Mouse (Mus musculus) embryonic facial prominence, embryonic 12.5 days (tissue): ENCODE data around the gene Tjp1. TPM values are rescaled to one million over a fixed set of nuclear protein-coding genes. Genes with fewer than 3 reads are reported as not detected.

Experiments used
- ATAC-seq: fragments of 200-750 bp; cut with Nextera tagmentation; 2 replicates; pipeline ENCODE4 v1.8.0; 2017; ENCODE audit not compliant: insufficient number of reproducible peaks, insufficient read depth, low FRiP score, low TSS enrichment
- H3K27ac ChIP-seq: fragments of 300-500 bp; sonication (generic); 2 replicates; pipeline ENCODE4 v1.5.1; 2016; ENCODE audit warnings: mild to moderate bottlenecking
- H3K27me3 ChIP-seq: fragments of 300-500 bp; sonication (generic); 2 replicates; pipeline ENCODE4 v1.6.1; 2016; ENCODE audit warnings: mild to moderate bottlenecking, moderate library complexity
- H3K36me3 ChIP-seq: fragments of 300-500 bp; sonication (generic); 2 replicates; pipeline ENCODE4 v1.6.1; 2016; ENCODE audit warnings: mild to moderate bottlenecking
- H3K4me1 ChIP-seq: fragments of 300-500 bp; sonication (generic); 2 replicates; pipeline ENCODE4 v1.6.1; 2016
- H3K4me2 ChIP-seq: fragments of 300-500 bp; sonication (generic); replicated peaks from 2 replicates; pipeline ENCODE4 v1.6.1; 2016; ENCODE audit warnings: mild to moderate bottlenecking, moderate library complexity
- H3K4me3 ChIP-seq: fragments of 300-500 bp; sonication (generic); 2 replicates; pipeline ENCODE4 v1.5.1; 2016; ENCODE audit warnings: mild to moderate bottlenecking
- H3K9ac ChIP-seq: fragments of 300-500 bp; sonication (generic); 2 replicates; pipeline ENCODE4 v1.6.1; 2016; ENCODE audit warnings: mild to moderate bottlenecking, moderate library complexity
- H3K9me3 ChIP-seq: fragments of 300-500 bp; sonication (generic); 2 replicates; pipeline ENCODE4 v1.6.1; 2016; ENCODE audit warnings: mild to moderate bottlenecking, moderate library complexity
- WGBS: fragments of 180-500 bp; shearing (Covaris S2); methylation state at CpG from one replicate; pipeline ENCODE4 v1.1.7; 2016; 5-methylcytosine and 5-hydroxymethylcytosine counted together
- polyA plus RNA-seq: library from polyadenylated mRNA; unstranded; fragments of >200 nt; fragmentation: Nextera tagmentation; extraction: Ambion mirVana; gene quantifications from 2 replicates; pipeline ENCODE4 v1.2.1, GENCODE M21; 2016

Tjp1 gene
- polyA plus RNA-seq, 1 experiment from 2014 or later = 27.6 TPM

GRCm38 (mm10) chr7:65275761-65276160, 251.8 kb downstream of the Tjp1 start:
- Histone ChIP-seq H3K9me3 (no peaks in the 10 kb centered on the region), H3K27ac (no peak overlapping the region), H3K27me3 (no peaks in the 10 kb centered on the region), H3K4me2 (no peak overlapping the region), H3K9ac (no peak overlapping the region), H3K4me3 (no peak overlapping the region), H3K4me1 (no peaks in the 10 kb centered on the region), H3K36me3 (no peaks in the 10 kb centered on the region)
- no peak for ATAC-seq
- WGBS = 86% methylated on average over 4 of the region's 4 CpGs

- H3K27ac ChIP-seq = no peak overlapping the region
- no peak overlapping the region for H3K4me2 ChIP-seq
- no peak overlapping the region for H3K4me3 ChIP-seq
- H3K4me1 ChIP-seq = no peaks in the 10 kb centered on the region
- H3K9ac ChIP-seq = no peak overlapping the region
- no peak for ATAC-seq
- 76% methylated on average over 5 of the region's 5 CpGs for WGBS
- H3K27me3 ChIP-seq = no peaks in the 10 kb centered on the region
- no peaks in the 10 kb centered on the region for H3K36me3 ChIP-seq
- H3K9me3 ChIP-seq = no peaks in the 10 kb centered on the region
Observed at GRCm38 (mm10) chr7:65274216-65274615, 253.4 kb downstream of the Tjp1 start.

DNA sequence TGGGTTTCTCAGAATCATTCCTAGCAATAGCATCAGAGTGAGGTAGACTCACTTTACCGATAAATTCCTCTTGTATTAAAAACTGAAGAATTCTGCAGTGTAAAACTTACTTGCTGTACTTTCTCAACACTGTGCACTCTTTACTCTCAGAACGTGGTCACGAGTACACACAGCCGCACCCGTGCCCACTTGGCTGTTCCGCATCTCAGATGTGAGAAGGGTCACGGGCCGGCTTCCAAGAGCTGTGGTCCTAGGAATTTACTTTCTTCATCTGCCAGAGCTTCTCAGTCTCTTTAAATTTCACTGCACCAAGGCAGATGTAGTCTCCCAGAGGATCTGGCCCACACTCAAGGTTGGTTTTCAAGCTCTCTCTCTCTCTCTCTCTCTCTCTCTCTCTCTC, 277.9 kb downstream of the Tjp1 start:
- H3K4me2 ChIP-seq = no peak overlapping the region
- ATAC-seq = no peak
- no peaks in the 10 kb centered on the region for H3K36me3 ChIP-seq
- H3K4me1 ChIP-seq = no peaks in the 10 kb centered on the region
- WGBS = 85% methylated on average over 8 of the region's 8 CpGs
- H3K27me3 ChIP-seq = no peaks in the 10 kb centered on the region
- no peak overlapping the region for H3K27ac ChIP-seq
- H3K4me3 ChIP-seq = no peak overlapping the region
- H3K9me3 ChIP-seq = no peaks in the 10 kb centered on the region
- H3K9ac ChIP-seq = no peak overlapping the region

Other genes with a start within 250 kb of the Tjp1 start
- gene Tarsl2, start 117.1 kb upstream of the Tjp1 start, polyA plus RNA-seq = 10.6 and 12.4 TPM in 2 replicates
- 68.7 and 71.9 TPM in 2 replicates for gene Tm2d3, start 163.4 kb upstream of the Tjp1 start, polyA plus RNA-seq